Mouse (Mus musculus): ENCODE data around the gene Hdac8. TPM values are rescaled to one million over a fixed set of nuclear protein-coding genes. Genes with fewer than 3 reads are reported as not detected.

Gene Hdac8
- polyA plus RNA-seq, 1 experiment from 2014 or later, result 1.6 TPM

DNA sequence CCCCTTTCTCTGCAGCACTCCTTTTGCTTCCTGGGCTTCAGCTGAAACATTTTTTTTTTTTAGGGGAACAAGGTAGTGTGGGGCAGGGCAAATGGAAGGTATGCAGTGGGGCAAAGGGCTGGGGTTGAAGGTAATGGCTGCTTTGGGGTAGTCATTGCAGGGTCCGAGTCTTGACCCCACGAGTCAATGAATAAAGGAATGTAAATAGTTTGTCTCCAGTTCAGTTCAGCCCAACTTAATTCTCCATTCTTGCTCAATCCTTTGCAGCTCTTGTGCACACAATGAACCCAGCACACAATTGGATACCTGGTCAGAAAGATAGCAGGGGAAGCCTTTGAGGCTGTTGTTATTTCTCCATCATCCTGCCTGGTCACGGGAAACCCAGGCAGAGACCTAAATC lies 194.0 kb downstream of the Hdac8 start:
- Histone ChIP-seq H3K9me3 (ENCODE audit: control insufficient read depth, low read length) (no peaks in the 10 kb centered on the region), H3K9ac (ENCODE audit: low read length) (no peak overlapping the region), H3K27me3 (ENCODE audit: control insufficient read depth, insufficient read depth, low read length) (peaks cover 12% of the 10 kb centered on the region; the same call in 1 of the 2 replicates), H3K4me1 (ENCODE audit: control insufficient read depth, insufficient read depth, low read length) (no peaks in the 10 kb centered on the region), H3K4me3 (ENCODE audit: low read depth, low read length) (no peak overlapping the region), H3K36me3 (ENCODE audit: control insufficient read depth, insufficient read depth, low read length) (no peaks in the 10 kb centered on the region), H3K27ac (ENCODE audit: low read depth, low read length) (no peak overlapping the region), H3K4me2 (ENCODE audit: low read depth) (no peak overlapping the region)
- DNase-seq (ENCODE audit: low spot score) (no peak), ATAC-seq (ENCODE audit: insufficient read depth, low FRiP score, low TSS enrichment) (no peak)
- WGBS, result 67% methylated on average over 3 of the region's 3 CpGs

DNA sequence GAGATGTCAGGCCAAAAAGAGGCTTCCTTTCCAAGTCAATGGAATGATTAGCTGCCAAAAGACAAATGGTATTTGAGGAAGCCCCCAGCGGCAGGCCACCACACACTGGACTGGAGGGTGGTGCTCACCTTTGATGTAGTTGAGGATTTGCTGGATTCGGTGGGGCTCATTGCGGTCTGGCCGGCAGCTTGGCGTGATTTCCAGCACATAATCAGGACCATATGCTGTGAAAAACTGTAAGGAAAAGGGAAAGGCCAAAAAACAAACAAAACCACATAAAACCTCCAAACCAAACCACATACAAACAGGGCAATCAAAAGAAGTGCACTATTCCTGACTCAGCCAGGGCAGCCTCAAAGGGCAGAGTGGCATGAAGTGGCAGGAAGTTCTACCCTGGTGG lies 197.6 kb downstream of the Hdac8 start:
- Histone ChIP-seq H3K9me3 (ENCODE audit: control insufficient read depth, low read length) (no peaks in the 10 kb centered on the region), H3K36me3 (ENCODE audit: control insufficient read depth, insufficient read depth, low read length) (no peaks in the 10 kb centered on the region), H3K4me2 (ENCODE audit: low read depth) (no peak overlapping the region), H3K27me3 (ENCODE audit: control insufficient read depth, insufficient read depth, low read length) (peaks cover 11% of the 10 kb centered on the region; the same call in 1 of the 2 replicates), H3K4me3 (ENCODE audit: low read depth, low read length) (no peak overlapping the region), H3K4me1 (ENCODE audit: control insufficient read depth, insufficient read depth, low read length) (no peaks in the 10 kb centered on the region), H3K27ac (ENCODE audit: low read depth, low read length) (no peak overlapping the region), H3K9ac (ENCODE audit: low read length) (no peak overlapping the region)
- no peak for ATAC-seq (ENCODE audit: insufficient read depth, low FRiP score, low TSS enrichment)
- no peak for DNase-seq (ENCODE audit: low spot score)
- WGBS, result 51% methylated on average over 5 of the region's 5 CpGs

DNA sequence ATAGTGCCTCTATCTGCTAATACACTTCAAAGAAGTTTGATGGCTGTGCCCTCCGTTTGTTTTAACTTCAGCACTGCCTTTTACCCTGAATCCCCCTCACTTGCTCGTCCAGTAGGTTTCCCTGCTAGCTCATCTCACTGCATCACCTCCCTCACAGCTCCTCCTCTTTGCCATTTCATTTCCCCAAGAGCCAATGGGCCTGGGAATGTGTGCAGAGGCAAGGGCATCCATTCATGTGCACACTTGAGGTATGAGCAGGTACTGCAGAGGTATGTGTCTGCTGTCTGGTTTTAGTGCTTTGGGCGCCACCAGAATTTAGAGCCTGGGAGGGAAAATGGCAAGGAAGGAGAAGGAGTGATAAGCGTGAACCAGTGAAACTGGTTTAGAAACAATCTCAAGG lies 199.4 kb downstream of the Hdac8 start:
- Histone ChIP-seq H3K4me1 (ENCODE audit: control insufficient read depth, insufficient read depth, low read length) (no peaks in the 10 kb centered on the region), H3K9me3 (ENCODE audit: control insufficient read depth, low read length) (no peaks in the 10 kb centered on the region), H3K27ac (ENCODE audit: low read depth, low read length) (no peak overlapping the region), H3K4me2 (ENCODE audit: low read depth) (no peak overlapping the region), H3K27me3 (ENCODE audit: control insufficient read depth, insufficient read depth, low read length) (peaks cover 11% of the 10 kb centered on the region; the same call in 1 of the 2 replicates), H3K36me3 (ENCODE audit: control insufficient read depth, insufficient read depth, low read length) (no peaks in the 10 kb centered on the region), H3K9ac (ENCODE audit: low read length) (no peak overlapping the region), H3K4me3 (ENCODE audit: low read depth, low read length) (no peak overlapping the region)
- DNase-seq (ENCODE audit: low spot score), result no peak
- no peak for ATAC-seq (ENCODE audit: insufficient read depth, low FRiP score, low TSS enrichment)
- 68% methylated on average over 4 of the region's 4 CpGs for WGBS

DNA sequence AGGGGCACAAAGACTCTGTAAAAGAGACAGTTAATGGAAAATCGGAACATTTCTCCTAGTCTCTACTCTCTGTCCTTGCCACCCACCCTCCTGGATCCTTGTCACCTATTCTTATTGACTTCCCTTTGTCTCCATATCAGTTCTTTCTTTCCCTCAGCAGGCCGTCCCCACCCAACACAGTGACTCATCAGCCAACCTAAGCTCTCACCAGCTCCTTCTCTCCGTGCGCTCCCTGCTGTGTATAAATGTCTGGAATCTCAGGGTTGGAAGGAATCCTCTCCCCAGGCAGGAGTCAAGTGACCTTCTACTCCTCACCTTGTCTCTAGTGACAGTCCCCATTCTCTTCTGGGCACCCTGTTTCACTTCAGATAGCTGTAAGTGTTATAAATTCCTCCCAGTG lies 200.2 kb downstream of the Hdac8 start:
- DNase-seq (ENCODE audit: low spot score) (no peak), ATAC-seq (ENCODE audit: insufficient read depth, low FRiP score, low TSS enrichment) (no peak)
- 55% methylated on average over 4 of the region's 4 CpGs for WGBS
- H3K36me3 ChIP-seq (ENCODE audit: control insufficient read depth, insufficient read depth, low read length), result no peaks in the 10 kb centered on the region
- no peaks in the 10 kb centered on the region for H3K9me3 ChIP-seq (ENCODE audit: control insufficient read depth, low read length)
- H3K27me3 ChIP-seq (ENCODE audit: control insufficient read depth, insufficient read depth, low read length), result 0 out of 2 replicates have a peak, but pooled peaks cover 11% of the 10 kb centered on the region
- H3K4me1 ChIP-seq (ENCODE audit: control insufficient read depth, insufficient read depth, low read length), result no peaks in the 10 kb centered on the region
- no peak overlapping the region for H3K27ac ChIP-seq (ENCODE audit: low read depth, low read length)
- no peak overlapping the region for H3K9ac ChIP-seq (ENCODE audit: low read length)
- H3K4me2 ChIP-seq (ENCODE audit: low read depth), result no peak overlapping the region
- no peak overlapping the region for H3K4me3 ChIP-seq (ENCODE audit: low read depth, low read length)

DNA sequence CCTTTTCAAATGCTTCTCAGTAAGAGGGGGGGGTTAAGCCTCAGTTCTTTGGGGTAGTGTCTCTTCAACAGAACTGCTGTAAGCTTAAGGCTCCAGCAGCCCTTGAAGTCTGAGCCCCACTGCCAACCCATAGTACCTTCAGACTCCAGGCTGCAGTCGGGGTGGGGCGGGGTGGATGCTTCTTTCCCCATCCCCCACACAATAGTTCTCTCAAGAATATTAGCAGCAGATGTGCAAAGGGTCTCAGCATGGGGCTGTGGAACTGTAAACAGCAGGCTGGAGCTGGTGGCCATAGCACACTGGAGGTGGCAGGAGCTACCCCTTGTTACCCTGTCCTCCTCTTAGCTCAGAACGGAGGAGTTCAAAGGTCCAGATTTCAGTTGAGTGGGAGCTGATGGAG lies 202.7 kb downstream of the Hdac8 start:
- H3K4me3 ChIP-seq (ENCODE audit: low read depth, low read length), result no peak overlapping the region
- H3K27me3 ChIP-seq (ENCODE audit: control insufficient read depth, insufficient read depth, low read length), result 0 out of 2 replicates have a peak, but pooled peaks cover 8% of the 10 kb centered on the region
- no peaks in the 10 kb centered on the region for H3K36me3 ChIP-seq (ENCODE audit: control insufficient read depth, insufficient read depth, low read length)
- WGBS, result 54% methylated on average over 3 of the region's 3 CpGs
- no peak overlapping the region for H3K4me2 ChIP-seq (ENCODE audit: low read depth)
- no peaks in the 10 kb centered on the region for H3K4me1 ChIP-seq (ENCODE audit: control insufficient read depth, insufficient read depth, low read length)
- ATAC-seq (ENCODE audit: insufficient read depth, low FRiP score, low TSS enrichment), result no peak
- no peak overlapping the region for H3K27ac ChIP-seq (ENCODE audit: low read depth, low read length)
- peak; percentile 15 for DNase-seq (ENCODE audit: low spot score)
- H3K9ac ChIP-seq (ENCODE audit: low read length), result no peak overlapping the region
- H3K9me3 ChIP-seq (ENCODE audit: control insufficient read depth, low read length), result no peaks in the 10 kb centered on the region

DNA sequence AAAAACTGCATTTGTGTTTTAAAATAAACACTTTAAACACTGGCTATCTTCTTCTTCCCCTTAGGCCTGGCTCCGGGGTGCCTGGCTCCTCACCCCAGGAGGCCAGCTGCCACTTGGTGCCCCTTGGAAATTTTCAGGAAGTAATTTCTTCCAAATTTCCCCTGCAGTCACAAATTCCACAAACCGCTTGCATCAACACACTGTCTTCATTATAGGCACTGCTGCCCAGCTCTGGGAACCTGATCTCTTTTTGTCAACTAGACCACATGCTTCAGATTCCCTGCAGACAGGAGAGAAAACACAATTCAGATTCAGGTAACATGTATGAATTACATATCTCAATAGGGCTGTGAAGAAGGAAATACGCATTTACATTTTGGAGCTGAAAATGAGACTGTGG lies 220.3 kb downstream of the Hdac8 start:
- Histone ChIP-seq H3K27ac (ENCODE audit: low read depth, low read length) (no peak overlapping the region), H3K4me3 (ENCODE audit: low read depth, low read length) (no peak overlapping the region), H3K27me3 (ENCODE audit: control insufficient read depth, insufficient read depth, low read length) (no peaks in the 10 kb centered on the region), H3K9me3 (ENCODE audit: control insufficient read depth, low read length) (no peaks in the 10 kb centered on the region), H3K36me3 (ENCODE audit: control insufficient read depth, insufficient read depth, low read length) (no peaks in the 10 kb centered on the region), H3K9ac (ENCODE audit: low read length) (no peak overlapping the region), H3K4me2 (ENCODE audit: low read depth) (no peak overlapping the region), H3K4me1 (ENCODE audit: control insufficient read depth, insufficient read depth, low read length) (no peaks in the 10 kb centered on the region)
- ATAC-seq (ENCODE audit: insufficient read depth, low FRiP score, low TSS enrichment) (no peak), DNase-seq (ENCODE audit: low spot score) (no peak)
- WGBS, result 71% methylated on average over 3 of the region's 3 CpGs

DNA sequence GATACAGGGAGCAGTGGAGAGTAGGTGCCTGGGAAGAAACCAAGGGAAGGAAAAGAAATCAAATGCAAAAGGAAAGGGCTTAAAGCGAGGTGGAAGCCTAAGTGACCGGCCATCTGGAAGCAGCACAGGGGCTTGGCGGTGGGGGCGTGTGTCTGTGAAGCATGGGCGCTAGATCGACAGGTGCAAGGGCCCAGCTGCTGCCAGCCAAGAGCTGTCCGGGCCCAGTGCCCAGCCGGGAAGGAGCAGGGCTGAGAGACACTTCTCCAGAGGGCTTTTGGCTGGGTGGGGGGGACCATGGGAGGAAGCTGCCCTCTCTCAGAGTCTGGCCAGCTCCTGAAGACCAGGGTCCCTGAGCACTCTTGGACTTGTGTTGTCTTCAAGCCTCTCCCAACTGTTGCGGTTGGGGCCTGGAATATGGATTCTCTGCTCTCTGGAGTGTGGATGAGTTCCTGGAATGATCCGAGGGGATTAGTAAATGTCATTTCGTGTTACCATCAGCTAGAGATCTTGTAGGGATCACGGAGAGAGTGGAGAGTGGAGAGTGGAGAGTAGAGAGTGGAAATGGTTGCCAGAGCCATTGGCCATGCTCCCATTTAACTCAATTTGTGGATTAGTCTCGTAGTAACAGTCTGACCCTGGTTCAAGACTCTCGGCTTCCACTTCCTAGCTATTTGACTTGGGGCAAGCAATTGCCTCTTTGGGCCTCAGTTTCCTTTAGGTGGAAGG lies 242.4 kb downstream of the Hdac8 start:
- no peak overlapping the region for H3K4me2 ChIP-seq (ENCODE audit: low read depth)
- DNase-seq (ENCODE audit: low spot score) (no peak), ATAC-seq (ENCODE audit: insufficient read depth, low FRiP score, low TSS enrichment) (no peak)
- H3K9ac ChIP-seq (ENCODE audit: low read length), result no peak overlapping the region
- WGBS, result 85% methylated on average over 14 of the region's 14 CpGs
- no peaks in the 10 kb centered on the region for H3K4me1 ChIP-seq (ENCODE audit: control insufficient read depth, insufficient read depth, low read length)
- H3K27me3 ChIP-seq (ENCODE audit: control insufficient read depth, insufficient read depth, low read length), result 0 out of 2 replicates have a peak, but pooled peaks cover 3% of the 10 kb centered on the region
- no peaks in the 10 kb centered on the region for H3K36me3 ChIP-seq (ENCODE audit: control insufficient read depth, insufficient read depth, low read length)
- no peak overlapping the region for H3K4me3 ChIP-seq (ENCODE audit: low read depth, low read length)
- no peaks in the 10 kb centered on the region for H3K9me3 ChIP-seq (ENCODE audit: control insufficient read depth, low read length)
- no peak overlapping the region for H3K27ac ChIP-seq (ENCODE audit: low read depth, low read length)

DNA sequence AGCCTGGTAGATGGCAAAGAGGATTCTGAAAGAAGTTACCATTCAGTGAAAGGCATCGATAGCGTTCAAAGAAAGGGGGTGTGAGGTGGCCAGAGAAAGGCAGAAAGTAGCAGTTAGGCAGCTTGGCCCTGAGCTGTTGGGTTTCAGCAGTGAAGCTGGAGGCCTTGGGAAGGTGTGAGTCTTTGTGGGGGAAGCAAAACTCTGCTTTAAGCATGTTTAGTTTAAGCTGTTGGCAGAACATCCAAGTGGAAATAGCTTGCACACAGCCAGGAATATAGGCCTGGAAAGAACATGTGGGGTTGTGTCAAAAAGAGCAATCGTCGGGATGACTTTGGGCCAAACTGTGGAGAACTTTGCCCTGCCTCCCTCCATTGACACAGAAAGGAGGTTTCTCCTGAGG lies 245.4 kb downstream of the Hdac8 start:
- WGBS, result 90% methylated on average over 4 of the region's 4 CpGs
- 0 out of 2 replicates have a peak, but pooled peaks cover 3% of the 10 kb centered on the region for H3K27me3 ChIP-seq (ENCODE audit: control insufficient read depth, insufficient read depth, low read length)
- DNase-seq (ENCODE audit: low spot score), result no peak

DNA sequence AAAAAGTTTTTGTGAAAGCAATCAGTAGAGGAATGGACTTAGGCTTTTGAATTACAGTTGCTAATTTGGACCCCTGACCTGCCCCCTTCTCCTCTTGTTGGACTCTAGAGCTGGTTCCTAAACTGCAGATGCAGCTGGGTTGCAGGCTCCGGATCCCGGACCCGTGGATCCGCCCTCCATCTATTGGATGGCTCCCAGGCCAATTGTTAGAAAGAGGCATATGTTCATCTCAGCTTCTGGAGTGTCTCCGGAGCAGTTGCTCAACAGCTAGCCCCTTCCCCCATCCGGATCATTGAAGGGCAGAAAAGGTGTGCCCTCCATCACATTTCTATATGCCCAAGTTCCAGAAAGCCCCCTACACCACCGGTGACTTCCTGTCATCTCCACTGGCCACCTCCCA lies 251.3 kb downstream of the Hdac8 start:
- no peaks in the 10 kb centered on the region for H3K4me1 ChIP-seq (ENCODE audit: control insufficient read depth, insufficient read depth, low read length)
- H3K9ac ChIP-seq (ENCODE audit: low read length), result no peak overlapping the region
- no peak overlapping the region for H3K4me3 ChIP-seq (ENCODE audit: low read depth, low read length)
- peak overlapping the region; percentile 18; the same call in 1 of the 2 replicates for H3K4me2 ChIP-seq (ENCODE audit: low read depth)
- no peak overlapping the region for H3K27ac ChIP-seq (ENCODE audit: low read depth, low read length)
- WGBS, result 21% methylated on average over 7 of the region's 7 CpGs
- no peaks in the 10 kb centered on the region for H3K9me3 ChIP-seq (ENCODE audit: control insufficient read depth, low read length)
- H3K27me3 ChIP-seq (ENCODE audit: control insufficient read depth, insufficient read depth, low read length), result peaks cover 38% of the 10 kb centered on the region
- ATAC-seq (ENCODE audit: insufficient read depth, low FRiP score, low TSS enrichment) (no peak), DNase-seq (ENCODE audit: low spot score) (peak; percentile 50)
- no peaks in the 10 kb centered on the region for H3K36me3 ChIP-seq (ENCODE audit: control insufficient read depth, insufficient read depth, low read length)

More for the DNA sequence above, 245.4 kb downstream of the Hdac8 start:
- no peak for ATAC-seq (ENCODE audit: insufficient read depth, low FRiP score, low TSS enrichment)
- no peaks in the 10 kb centered on the region for H3K36me3 ChIP-seq (ENCODE audit: control insufficient read depth, insufficient read depth, low read length)
- H3K9me3 ChIP-seq (ENCODE audit: control insufficient read depth, low read length), result no peaks in the 10 kb centered on the region
- H3K4me3 ChIP-seq (ENCODE audit: low read depth, low read length), result no peak overlapping the region
- H3K9ac ChIP-seq (ENCODE audit: low read length), result no peak overlapping the region
- no peaks in the 10 kb centered on the region for H3K4me1 ChIP-seq (ENCODE audit: control insufficient read depth, insufficient read depth, low read length)
- no peak overlapping the region for H3K4me2 ChIP-seq (ENCODE audit: low read depth)
- H3K27ac ChIP-seq (ENCODE audit: low read depth, low read length), result no peak overlapping the region

Measured in neural tube, embryonic 11.5 days (tissue).